Mouse (Mus musculus) olfactory bulb, adult 2 months (tissue): Measurements from ENCODE around the gene Coro1a.

Experiments
- CTCF ChIP-seq: fragments of 200-500 bp; IDR thresholded peaks from 2 replicates; pipeline ENCODE4 v1.5.1; 2012; ENCODE audit warnings: low read depth, mild to moderate bottlenecking, low read length, moderate library complexity; ENCODE audit not compliant: insufficient read depth
- POLR2A ChIP-seq: fragments of 200-500 bp; IDR thresholded peaks from 2 replicates; pipeline ENCODE4 v1.6.1; 2012; ENCODE audit warnings: mild to moderate bottlenecking, low read depth, low read length, moderate library complexity; ENCODE audit not compliant: insufficient read depth

DNA sequence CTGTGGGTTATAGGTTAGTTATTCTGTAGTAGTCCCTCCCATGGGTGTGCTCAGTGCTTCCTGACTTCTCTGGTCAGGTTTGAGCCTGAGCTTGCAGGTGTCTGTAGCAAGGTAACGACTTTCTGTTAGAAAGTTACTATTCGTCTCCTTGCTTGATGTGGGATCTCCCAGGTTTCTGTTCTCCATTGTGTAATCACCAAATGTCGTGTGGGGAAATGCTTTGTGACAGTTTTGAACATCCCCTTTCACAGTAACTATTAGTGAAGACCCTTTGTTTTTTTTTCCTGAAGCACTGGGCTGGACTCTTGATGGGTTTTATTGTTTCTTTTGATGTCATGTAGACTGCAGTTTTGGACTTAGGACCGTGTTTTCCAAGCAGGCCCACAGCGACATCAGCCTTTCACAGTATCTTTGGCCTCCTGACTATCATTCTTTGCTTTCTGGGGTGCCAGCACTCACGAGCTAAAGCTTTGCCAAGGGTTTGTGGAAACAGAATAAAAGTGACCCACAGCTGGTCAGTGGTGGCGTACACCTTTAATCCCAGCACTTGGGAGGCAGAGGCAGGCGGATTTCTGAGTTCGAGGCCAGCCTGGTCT lies 40.0 kb downstream of the Coro1a start:
- TF ChIP-seq CTCF, result no peak
- TF ChIP-seq POLR2A, result no peak
